Mouse (Mus musculus) kidney, embryonic 16.5 days (tissue): ENCODE data around the gene Tbc1d4. TPM values are rescaled to one million over a fixed set of nuclear protein-coding genes. Genes with fewer than 3 reads are reported as not detected.
A peak's percentile ranks its signal among the peaks of the same experiment; 100 is the strongest.

Source experiments
- ATAC-seq: fragments of 200-750 bp; cut with Nextera tagmentation; 2 replicates; pipeline ENCODE4 v1.8.0; 2017; ENCODE audit warnings: moderate TSS enrichment; ENCODE audit not compliant: low FRiP score, low TSS enrichment
- H3K27ac ChIP-seq: fragments of 300-500 bp; sonication (generic); 2 replicates; pipeline ENCODE4 v1.5.1; 2014; ENCODE audit warnings: low read length
- H3K27me3 ChIP-seq: fragments of 300-500 bp; sonication (generic); 2 replicates; pipeline ENCODE4 v1.6.1; 2014; ENCODE audit warnings: low read length, control low read depth, mixed read lengths; ENCODE audit not compliant: insufficient read depth
- H3K36me3 ChIP-seq: fragments of 300-500 bp; sonication (generic); 2 replicates; pipeline ENCODE4 v1.6.1; 2014; ENCODE audit warnings: low read length, control low read depth, mixed read lengths; ENCODE audit not compliant: insufficient read depth
- H3K4me1 ChIP-seq: fragments of 300-500 bp; sonication (generic); 2 replicates; pipeline ENCODE4 v1.6.1; 2014; ENCODE audit warnings: low read length, control low read depth, mixed read lengths; ENCODE audit not compliant: insufficient read depth
- H3K4me2 ChIP-seq: fragments of 300-500 bp; sonication (generic); replicated peaks from 2 replicates; pipeline ENCODE4 v1.6.1; 2014; ENCODE audit warnings: low read depth, low read length
- H3K4me3 ChIP-seq: fragments of 300-500 bp; sonication (generic); 2 replicates; pipeline ENCODE4 v1.5.1; 2014; ENCODE audit warnings: mild to moderate bottlenecking, low read length
- H3K9ac ChIP-seq: fragments of 300-500 bp; sonication (generic); replicated peaks from 2 replicates; pipeline ENCODE4 v1.6.1; 2014; ENCODE audit warnings: low read length
- H3K9me3 ChIP-seq: fragments of 300-500 bp; sonication (generic); 2 replicates; pipeline ENCODE4 v1.6.1; 2016; ENCODE audit warnings: low read length, control low read depth
- WGBS: fragments of 180-500 bp; shearing (Covaris S2); extraction: QIAGEN DNeasy Blood & Tissue Kit; methylation state at CpG from one replicate; pipeline ENCODE4 v1.1.7; 2014; 5-methylcytosine and 5-hydroxymethylcytosine counted together
- polyA plus RNA-seq: library from polyadenylated mRNA; unstranded; fragments of >200 nt; fragmentation: Nextera tagmentation; extraction: Ambion mirVana; gene quantifications from 2 replicates; pipeline ENCODE4 v1.2.1, GENCODE M21; 2015

Tbc1d4 gene
- polyA plus RNA-seq, 1 experiment from 2014 or later, result 22.0 TPM

DNA sequence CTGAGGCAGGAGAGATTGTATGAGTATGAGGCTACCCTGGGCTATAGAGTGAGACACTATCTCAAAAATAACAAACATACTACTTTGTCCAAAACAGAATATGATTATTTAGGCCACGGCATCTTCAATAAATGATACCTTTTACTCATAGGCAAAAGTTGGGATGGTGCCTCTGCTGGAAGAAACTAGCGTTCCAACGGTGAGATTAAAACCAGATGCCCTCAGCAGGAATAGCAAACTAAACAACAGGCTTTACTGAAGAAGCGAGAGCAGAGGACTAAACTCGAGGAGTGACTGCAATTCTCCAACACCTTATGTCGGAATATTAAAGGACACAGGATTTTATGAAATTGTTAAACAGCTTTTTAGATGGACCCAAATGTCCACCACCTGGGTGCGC, 101.0 kb downstream of the Tbc1d4 start:
- Histone ChIP-seq H3K4me1 (0 out of 2 replicates have a peak, but pooled peaks cover 7% of the 10 kb centered on the region), H3K4me2 (no peak overlapping the region), H3K9me3 (no peaks in the 10 kb centered on the region), H3K27ac (no peak overlapping the region), H3K9ac (no peak overlapping the region), H3K36me3 (peaks cover 5% of the 10 kb centered on the region; the same call in 1 of the 2 replicates), H3K4me3 (no peak overlapping the region), H3K27me3 (no peaks in the 10 kb centered on the region)
- ATAC-seq, result no peak
- 87% methylated on average over 7 of the region's 7 CpGs for WGBS

DNA sequence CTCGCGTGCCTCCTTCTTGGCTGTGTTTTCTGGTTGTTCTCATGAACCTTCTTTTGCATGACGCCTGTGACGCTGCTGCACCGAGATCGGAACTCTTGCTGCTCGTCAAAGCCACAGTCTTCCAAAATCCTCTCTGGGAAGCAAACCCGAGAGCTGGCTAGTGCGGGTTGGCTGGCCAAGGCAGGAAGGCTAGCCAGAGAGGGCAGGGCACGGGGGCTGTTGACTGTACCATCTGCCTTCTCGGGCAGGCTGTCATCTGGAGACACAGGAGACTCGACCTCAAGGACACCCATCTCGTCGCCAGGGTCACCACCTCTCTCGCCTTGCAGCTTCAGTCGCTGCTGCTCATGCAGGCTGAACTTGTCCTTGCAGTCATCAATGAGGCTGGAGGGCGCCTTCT, 101.8 kb downstream of the Tbc1d4 start:
- H3K4me2 ChIP-seq, result no peak overlapping the region
- H3K4me1 ChIP-seq, result 0 out of 2 replicates have a peak, but pooled peaks cover 7% of the 10 kb centered on the region
- no peak for ATAC-seq
- H3K9ac ChIP-seq, result no peak overlapping the region
- no peaks in the 10 kb centered on the region for H3K9me3 ChIP-seq
- 80% methylated on average over 17 of the region's 17 CpGs for WGBS
- no peak overlapping the region for H3K4me3 ChIP-seq
- no peak overlapping the region for H3K27ac ChIP-seq
- H3K36me3 ChIP-seq, result peaks cover 5% of the 10 kb centered on the region; the same call in 1 of the 2 replicates
- H3K27me3 ChIP-seq, result no peaks in the 10 kb centered on the region

DNA sequence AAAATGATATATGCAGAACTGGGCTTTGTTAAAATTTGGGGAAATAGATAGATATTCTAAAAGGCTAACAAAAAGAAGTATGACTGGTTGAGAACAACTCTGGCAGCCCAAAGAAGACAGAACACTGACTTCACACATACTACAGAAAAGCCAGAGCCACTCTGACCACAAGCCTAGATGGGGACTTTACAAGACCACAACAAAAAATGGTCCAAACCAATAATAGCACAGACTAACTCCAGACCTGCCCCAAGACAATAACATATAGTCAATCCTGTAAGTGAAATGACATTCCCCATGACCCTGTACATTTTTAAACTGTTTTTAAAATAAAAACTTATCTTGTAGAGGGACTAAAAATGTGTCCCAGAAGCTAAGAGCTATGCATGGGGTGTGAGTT, 103.2 kb downstream of the Tbc1d4 start:
- Histone ChIP-seq H3K27ac (no peak overlapping the region), H3K4me2 (no peak overlapping the region), H3K4me3 (no peak overlapping the region), H3K4me1 (no peaks in the 10 kb centered on the region), H3K9ac (no peak overlapping the region), H3K9me3 (no peaks in the 10 kb centered on the region), H3K27me3 (no peaks in the 10 kb centered on the region), H3K36me3 (peaks cover 5% of the 10 kb centered on the region; the same call in 1 of the 2 replicates)
- no peak for ATAC-seq

DNA sequence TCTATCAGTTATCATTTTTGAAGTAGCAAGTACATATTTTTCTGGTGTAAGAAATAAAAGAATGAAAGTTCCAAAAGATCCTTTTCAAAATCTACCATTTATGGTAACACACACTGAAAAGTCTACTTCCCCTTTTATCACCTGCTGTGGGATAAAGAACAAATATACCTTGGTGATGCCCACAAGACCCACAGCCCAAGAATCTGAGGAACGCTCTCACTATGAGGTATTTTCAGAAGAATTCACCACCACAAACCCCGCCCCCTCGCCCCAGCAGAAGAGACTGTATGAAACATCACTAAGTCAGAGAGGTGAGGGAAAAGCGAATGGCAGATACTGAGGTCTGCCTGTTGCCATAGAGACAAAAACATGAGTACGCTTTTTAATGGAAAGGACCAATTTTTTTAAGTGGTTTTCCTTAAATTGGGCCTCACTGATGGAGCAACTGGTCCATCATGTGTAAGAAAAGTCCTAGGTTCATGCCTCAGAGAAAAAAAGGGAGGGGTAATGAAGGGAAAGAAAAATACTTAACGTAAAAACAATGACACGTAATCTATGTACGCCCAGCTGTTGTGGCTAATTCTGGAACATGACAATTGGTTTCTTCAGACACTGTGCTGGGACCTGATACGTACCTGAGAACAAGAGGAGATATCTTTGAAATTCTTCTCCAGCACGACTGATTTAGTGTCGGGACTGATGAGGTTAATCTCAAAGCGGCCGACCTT, 104.4 kb downstream of the Tbc1d4 start:
- Histone ChIP-seq H3K4me3 (no peak overlapping the region), H3K9me3 (no peaks in the 10 kb centered on the region), H3K36me3 (peaks cover 5% of the 10 kb centered on the region; the same call in 1 of the 2 replicates), H3K9ac (no peak overlapping the region), H3K4me2 (no peak overlapping the region), H3K27me3 (no peaks in the 10 kb centered on the region), H3K4me1 (no peaks in the 10 kb centered on the region), H3K27ac (no peak overlapping the region)
- ATAC-seq, result no peak
- WGBS, result 90% methylated on average over 13 of the region's 13 CpGs

DNA sequence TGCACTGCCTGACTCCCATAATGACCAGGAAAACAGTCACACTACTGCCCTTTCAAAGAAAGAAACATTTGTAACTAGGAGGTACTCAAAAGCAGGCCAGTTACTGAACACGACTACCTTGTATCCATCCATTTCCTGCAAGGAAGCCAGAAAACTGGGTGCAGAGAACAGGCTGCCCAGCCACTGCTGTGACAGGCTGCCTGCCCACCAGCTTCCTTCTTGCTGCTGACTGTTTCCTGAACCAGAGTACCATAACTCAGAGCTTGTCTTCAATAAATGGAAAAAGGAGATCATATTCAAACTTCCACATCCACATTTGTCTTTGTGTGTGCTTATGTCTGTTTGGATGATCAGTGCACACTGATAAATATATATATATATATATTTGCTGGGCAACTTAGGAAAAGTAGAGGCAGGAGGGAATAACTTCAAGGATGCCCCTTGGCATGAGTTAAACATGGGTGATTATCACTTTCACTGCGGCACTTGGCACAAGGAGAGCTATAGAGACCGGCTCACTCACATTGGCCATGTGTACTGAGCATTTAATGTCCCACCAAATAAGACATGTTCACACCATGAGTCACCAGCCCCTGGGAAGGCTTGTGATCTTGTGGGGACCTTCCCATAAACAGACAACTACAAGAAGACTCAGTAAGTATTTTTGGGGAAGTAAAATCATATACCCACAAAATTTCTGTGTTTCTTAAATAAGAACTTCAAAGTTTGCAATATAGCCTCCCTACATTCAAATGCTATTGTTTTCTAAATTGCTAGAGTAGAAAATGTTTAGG, 105.6 kb downstream of the Tbc1d4 start:
- Histone ChIP-seq H3K4me1 (no peaks in the 10 kb centered on the region), H3K36me3 (peaks cover 5% of the 10 kb centered on the region; the same call in 1 of the 2 replicates), H3K9me3 (no peaks in the 10 kb centered on the region), H3K4me3 (no peak overlapping the region), H3K4me2 (no peak overlapping the region), H3K27me3 (no peaks in the 10 kb centered on the region), H3K27ac (no peak overlapping the region), H3K9ac (no peak overlapping the region)
- WGBS, result 81% methylated on average over 3 of the region's 3 CpGs
- no peak for ATAC-seq

DNA sequence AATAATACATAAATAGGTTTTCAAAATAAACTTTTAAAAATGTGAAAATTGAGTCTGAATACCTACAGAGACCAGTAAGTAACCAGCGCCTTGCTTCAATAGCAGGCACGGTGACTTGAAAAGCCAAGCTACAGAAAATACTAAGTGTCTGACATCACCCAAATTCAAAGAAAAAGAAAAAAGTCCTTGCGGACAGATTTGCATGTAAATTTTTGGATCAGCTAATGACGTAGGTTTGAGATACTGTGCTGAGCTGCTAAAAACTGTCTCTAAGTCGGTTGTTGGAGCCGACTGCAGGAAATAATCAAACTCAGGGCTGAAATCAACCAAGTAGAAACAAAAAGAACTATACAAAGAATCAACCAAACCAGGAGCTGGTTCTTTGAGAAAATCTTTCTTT, 107.1 kb downstream of the Tbc1d4 start:
- H3K27ac ChIP-seq, result no peak overlapping the region
- no peaks in the 10 kb centered on the region for H3K27me3 ChIP-seq
- H3K4me2 ChIP-seq, result no peak overlapping the region
- no peaks in the 10 kb centered on the region for H3K9me3 ChIP-seq
- 86% methylated on average over 6 of the region's 6 CpGs for WGBS
- no peaks in the 10 kb centered on the region for H3K4me1 ChIP-seq
- no peaks in the 10 kb centered on the region for H3K36me3 ChIP-seq
- H3K9ac ChIP-seq, result no peak overlapping the region
- no peak for ATAC-seq
- H3K4me3 ChIP-seq, result no peak overlapping the region

DNA sequence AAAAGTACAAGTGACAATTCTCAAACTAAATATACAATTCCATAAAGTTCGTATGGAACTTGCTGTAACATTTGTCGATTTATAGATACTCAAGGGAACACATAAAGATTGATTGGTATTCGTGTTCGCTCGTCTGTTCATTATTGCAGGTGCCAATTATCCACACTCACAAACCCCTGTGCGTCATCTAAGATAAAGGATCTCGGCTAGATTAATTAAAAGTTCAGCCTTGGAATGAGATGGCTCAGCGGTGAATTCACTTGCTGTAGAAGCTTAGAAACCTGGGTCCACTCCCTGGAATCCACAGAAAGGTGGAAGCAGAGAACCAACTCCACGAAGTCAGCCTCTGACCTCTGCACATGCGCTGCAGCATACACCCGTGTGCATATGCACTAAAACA, 107.5 kb downstream of the Tbc1d4 start:
- no peaks in the 10 kb centered on the region for H3K4me1 ChIP-seq
- 80% methylated on average over 11 of the region's 11 CpGs for WGBS

DNA sequence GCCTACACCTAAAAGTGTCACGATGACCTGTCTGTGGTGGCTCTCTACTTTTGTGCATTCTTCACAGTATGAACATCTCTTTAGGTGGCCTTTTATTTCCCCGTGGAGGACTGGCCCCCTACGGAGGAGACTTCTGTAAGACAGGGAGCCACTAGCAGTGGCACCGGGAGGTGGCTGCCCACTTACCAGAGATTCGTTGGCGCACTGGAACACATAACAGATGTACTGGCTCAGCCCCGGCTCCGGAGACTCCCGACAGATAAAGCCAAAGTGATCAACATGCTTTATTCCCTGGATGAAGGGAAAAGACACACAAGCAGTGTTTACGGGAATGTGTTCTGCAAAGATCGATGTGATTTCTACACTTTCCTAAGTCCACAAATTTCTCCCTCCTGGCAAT, 108.2 kb downstream of the Tbc1d4 start:
- WGBS, result 78% methylated on average over 11 of the region's 11 CpGs
- no peak for ATAC-seq
- Histone ChIP-seq H3K4me1 (no peaks in the 10 kb centered on the region), H3K4me2 (no peak overlapping the region), H3K27ac (no peak overlapping the region), H3K9me3 (no peaks in the 10 kb centered on the region), H3K9ac (no peak overlapping the region), H3K27me3 (no peaks in the 10 kb centered on the region), H3K4me3 (no peak overlapping the region), H3K36me3 (no peaks in the 10 kb centered on the region)

More for the DNA sequence above, 107.5 kb downstream of the Tbc1d4 start:
- Histone ChIP-seq H3K27me3 (no peaks in the 10 kb centered on the region), H3K9ac (no peak overlapping the region), H3K27ac (no peak overlapping the region), H3K4me3 (no peak overlapping the region), H3K4me2 (no peak overlapping the region), H3K36me3 (no peaks in the 10 kb centered on the region), H3K9me3 (no peaks in the 10 kb centered on the region)
- no peak for ATAC-seq

DNA sequence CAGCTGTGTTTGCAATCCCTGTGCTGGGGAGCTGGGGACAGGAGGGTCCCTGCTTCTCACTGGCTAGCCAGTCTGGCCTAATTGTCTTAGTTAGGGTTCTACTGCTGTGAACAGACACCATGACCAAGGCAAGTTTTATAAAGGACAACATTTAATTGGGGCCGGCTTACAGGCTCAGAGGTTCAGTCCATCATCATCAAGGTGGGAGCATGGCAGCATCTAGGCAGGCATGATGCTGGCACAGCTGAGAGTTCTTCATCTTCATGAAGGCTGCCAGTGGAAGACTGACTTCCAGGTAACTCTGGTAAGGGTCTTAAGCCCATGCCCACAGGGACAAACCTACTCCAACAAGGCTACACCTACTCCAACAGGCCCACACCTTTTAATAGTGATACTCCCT, 109.2 kb downstream of the Tbc1d4 start:
- no peaks in the 10 kb centered on the region for H3K9me3 ChIP-seq
- no peaks in the 10 kb centered on the region for H3K4me1 ChIP-seq
- no peaks in the 10 kb centered on the region for H3K27me3 ChIP-seq
- no peak for ATAC-seq
- no peak overlapping the region for H3K4me2 ChIP-seq
- H3K27ac ChIP-seq, result no peak overlapping the region
- no peak overlapping the region for H3K4me3 ChIP-seq
- H3K9ac ChIP-seq, result no peak overlapping the region
- H3K36me3 ChIP-seq, result no peaks in the 10 kb centered on the region
- WGBS, result 100% methylated on average over 1 of the region's 1 CpGs

DNA sequence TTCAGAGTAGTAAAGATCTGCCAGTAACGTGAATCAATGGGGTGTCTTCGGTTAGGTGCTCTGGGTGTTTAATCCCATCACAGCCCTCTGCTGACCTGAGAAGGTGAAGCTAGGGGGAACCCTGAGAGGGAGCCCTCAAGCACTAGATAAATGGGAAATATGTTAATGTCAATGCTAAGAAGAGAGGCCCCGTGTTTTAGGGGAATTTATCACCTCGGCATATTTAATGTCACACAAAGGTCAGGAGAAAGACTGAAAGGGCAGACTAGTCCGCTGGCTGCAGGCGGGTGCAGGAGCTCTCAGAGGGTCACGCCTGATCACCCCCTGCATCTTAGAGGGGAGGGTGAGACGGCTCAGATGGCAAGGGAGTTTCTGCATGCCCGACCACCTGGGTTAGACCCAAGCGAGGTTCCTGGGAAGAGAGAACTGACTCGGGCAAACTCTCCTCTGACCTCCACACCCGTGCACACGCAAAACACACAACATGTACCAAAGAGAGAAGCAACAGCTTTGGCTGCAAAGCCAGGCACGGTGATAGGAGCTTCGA, 120.7 kb downstream of the Tbc1d4 start:
- Histone ChIP-seq H3K4me1 (peaks cover 13% of the 10 kb centered on the region), H3K27ac (no peak overlapping the region), H3K4me3 (no peak overlapping the region), H3K4me2 (no peak overlapping the region), H3K9me3 (no peaks in the 10 kb centered on the region), H3K27me3 (no peaks in the 10 kb centered on the region), H3K9ac (no peak overlapping the region), H3K36me3 (no peaks in the 10 kb centered on the region)
- peak; percentile 89 for ATAC-seq
- WGBS, result 31% methylated on average over 15 of the region's 15 CpGs
